Mouse (Mus musculus) erythroblast, embryonic 14.5 days (primary cell): ENCODE measurements around the gene Xrcc6. TPM values are rescaled to one million over a fixed set of nuclear protein-coding genes. Genes with fewer than 3 reads are reported as not detected.

Experiments
- H3K27me3 ChIP-seq: 2 replicates; pipeline ENCODE4 v1.6.1; 2012; ENCODE audit warnings: inconsistent platforms; ENCODE audit not compliant: control insufficient read depth
- H3K36me3 ChIP-seq: 2 replicates; pipeline ENCODE4 v1.6.1; 2012; ENCODE audit warnings: mild to moderate bottlenecking, inconsistent platforms; ENCODE audit not compliant: control insufficient read depth
- H3K4me1 ChIP-seq: 2 replicates; pipeline ENCODE4 v1.6.1; 2012; ENCODE audit warnings: inconsistent platforms; ENCODE audit not compliant: control insufficient read depth
- H3K4me3 ChIP-seq: replicated peaks from 2 replicates; pipeline ENCODE3; 2012; ENCODE audit warnings: moderate library complexity, mild to moderate bottlenecking, inconsistent platforms
- H3K9me3 ChIP-seq: 2 replicates; pipeline ENCODE4 v1.6.1; 2012; ENCODE audit warnings: low read length, inconsistent platforms, mixed read lengths; ENCODE audit not compliant: control insufficient read depth
- GATA1 ChIP-seq: IDR thresholded peaks from 2 replicates; pipeline ENCODE4 v1.6.1; 2012; ENCODE audit warnings: low read length, inconsistent platforms, mixed read lengths
- TAL1 ChIP-seq: IDR thresholded peaks from 3 replicates; pipeline ENCODE4 v1.6.1; 2012; ENCODE audit warnings: low read length, inconsistent platforms, mixed read lengths
- polyA plus RNA-seq: library from polyadenylated mRNA; stranded (reverse); fragments of >175 nt; gene quantifications from 2 replicates; pipeline ENCODE4 v1.2.3, GENCODE M21; 2012

Gene Xrcc6
- polyA plus RNA-seq, 1 experiment: 1.2 TPM

DNA sequence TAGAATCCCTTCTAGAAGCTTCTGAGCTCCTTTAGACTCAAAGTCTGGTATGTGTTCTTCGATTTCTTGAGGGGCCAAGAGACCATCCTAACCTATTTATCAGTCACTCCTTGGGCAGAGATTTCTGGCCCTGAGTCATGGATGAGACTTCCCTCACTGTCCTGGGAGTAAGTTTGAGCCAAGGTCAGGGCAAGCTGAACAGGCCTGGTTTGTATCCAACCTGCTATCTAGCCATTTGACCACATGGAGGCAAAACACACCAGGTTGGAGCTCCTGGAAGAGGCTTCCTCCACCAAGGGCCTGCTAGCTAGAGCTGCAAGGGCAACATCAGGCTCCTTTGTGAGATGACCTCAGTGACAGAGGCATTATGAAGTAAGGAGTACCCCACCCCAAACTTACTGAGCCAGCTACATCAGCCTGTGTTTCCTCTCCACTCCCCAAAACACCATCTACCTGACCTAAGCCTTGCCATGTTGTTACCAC lies 71.1 kb downstream of the Xrcc6 start, which contains the start of gene 4930407I10Rik:
Gene 4930407I10Rik, plus strand, starts transcription at position 433 of the 483 bp plus-strand sequence.
- H3K9me3 ChIP-seq: no peaks in the 10 kb centered on the region
- no peak within 1 kb of the TSS for H3K4me3 ChIP-seq
- peaks cover 43% of the 10 kb centered on the region for H3K27me3 ChIP-seq
- no peak for TF ChIP-seq TAL1
- no peak for TF ChIP-seq GATA1
- H3K36me3 ChIP-seq: no peaks in the 10 kb centered on the region
- H3K4me1 ChIP-seq: no peaks in the 10 kb centered on the region

DNA sequence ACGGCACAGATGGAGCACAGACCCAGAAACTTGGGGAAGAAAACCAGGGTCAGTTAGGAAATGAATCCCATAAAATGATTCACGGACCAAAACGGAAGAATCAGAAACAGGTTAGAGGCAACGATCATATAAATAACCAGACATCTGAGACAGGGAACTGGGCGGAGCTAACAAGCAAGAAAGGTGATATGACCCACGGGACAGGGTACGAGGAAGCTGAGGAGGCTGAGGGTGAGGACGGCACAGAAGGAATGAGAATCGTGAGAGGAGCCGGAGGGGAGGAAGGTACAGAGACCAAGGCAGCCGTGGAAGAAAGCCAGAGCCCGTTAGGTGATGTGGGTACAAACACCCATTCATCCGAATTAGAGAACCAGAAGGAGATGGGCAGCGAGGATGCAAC lies 76.3 kb downstream of the Xrcc6 start:
- H3K27me3 ChIP-seq: peaks cover 64% of the 10 kb centered on the region
- H3K4me3 ChIP-seq: no peak overlapping the region
- no peaks in the 10 kb centered on the region for H3K9me3 ChIP-seq
- H3K36me3 ChIP-seq: no peaks in the 10 kb centered on the region
- TF ChIP-seq TAL1: no peak
- no peak for TF ChIP-seq GATA1
- H3K4me1 ChIP-seq: no peaks in the 10 kb centered on the region

DNA sequence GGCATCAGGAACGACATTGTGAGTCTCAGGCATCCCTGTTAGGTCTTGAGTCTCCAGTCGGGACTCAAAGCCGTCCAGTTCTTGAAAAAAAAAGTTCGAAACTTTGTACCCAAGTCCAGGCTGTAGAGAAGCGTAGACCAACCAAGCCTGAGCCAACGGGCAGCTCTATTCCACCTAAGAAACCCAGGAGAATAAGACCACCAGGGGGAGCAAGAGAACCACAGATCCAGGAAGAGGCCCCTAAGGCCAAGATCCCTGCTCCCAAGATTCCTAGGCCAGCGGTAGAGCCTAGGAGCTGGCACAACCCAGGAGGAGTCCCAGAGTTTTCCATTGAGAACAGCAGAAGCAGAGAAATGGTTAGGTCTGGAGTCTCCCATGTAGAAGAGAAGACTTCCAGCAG lies 77.9 kb downstream of the Xrcc6 start:
- TF ChIP-seq GATA1 (no peak), TAL1 (no peak)
- Histone ChIP-seq H3K4me3 (no peak overlapping the region), H3K36me3 (no peaks in the 10 kb centered on the region), H3K27me3 (peaks cover 66% of the 10 kb centered on the region), H3K9me3 (peaks cover 6% of the 10 kb centered on the region; the same call in 1 of the 2 replicates), H3K4me1 (no peaks in the 10 kb centered on the region; the same call in 1 of the 2 replicates)

DNA sequence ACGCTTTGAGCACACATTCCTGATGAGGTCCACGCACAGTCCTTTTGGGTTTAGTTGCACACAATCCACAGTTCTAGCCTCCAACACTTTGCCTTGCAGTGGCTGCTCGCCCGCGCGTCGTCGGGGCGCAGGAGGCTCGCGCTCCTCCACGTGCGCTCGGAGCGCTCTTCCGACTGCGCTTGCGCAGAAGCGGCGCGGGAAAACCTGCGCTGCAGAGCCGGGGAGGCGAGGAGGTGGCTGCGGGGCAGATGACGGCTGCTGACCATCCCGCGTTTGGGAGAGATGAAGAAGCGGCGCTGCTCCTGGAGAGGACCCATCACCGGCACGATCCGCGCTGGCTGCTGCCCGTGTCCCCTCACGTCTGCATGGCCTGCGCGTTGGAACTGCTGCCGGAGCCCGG lies 82.3 kb downstream of the Xrcc6 start, which contains the start of gene Mei1:
Gene Mei1, plus strand, starts transcription at position 99 of the 400 bp plus-strand sequence.
- H3K4me3 ChIP-seq: no peak within 1 kb of the TSS
- no peaks in the 10 kb centered on the region; the same call in 1 of the 2 replicates for H3K4me1 ChIP-seq
- peaks cover 40% of the 10 kb centered on the region for H3K27me3 ChIP-seq
- TF ChIP-seq GATA1: no peak
- no peak for TF ChIP-seq TAL1
- H3K36me3 ChIP-seq: no peaks in the 10 kb centered on the region
- H3K9me3 ChIP-seq: peaks cover 6% of the 10 kb centered on the region; the same call in 1 of the 2 replicates

DNA sequence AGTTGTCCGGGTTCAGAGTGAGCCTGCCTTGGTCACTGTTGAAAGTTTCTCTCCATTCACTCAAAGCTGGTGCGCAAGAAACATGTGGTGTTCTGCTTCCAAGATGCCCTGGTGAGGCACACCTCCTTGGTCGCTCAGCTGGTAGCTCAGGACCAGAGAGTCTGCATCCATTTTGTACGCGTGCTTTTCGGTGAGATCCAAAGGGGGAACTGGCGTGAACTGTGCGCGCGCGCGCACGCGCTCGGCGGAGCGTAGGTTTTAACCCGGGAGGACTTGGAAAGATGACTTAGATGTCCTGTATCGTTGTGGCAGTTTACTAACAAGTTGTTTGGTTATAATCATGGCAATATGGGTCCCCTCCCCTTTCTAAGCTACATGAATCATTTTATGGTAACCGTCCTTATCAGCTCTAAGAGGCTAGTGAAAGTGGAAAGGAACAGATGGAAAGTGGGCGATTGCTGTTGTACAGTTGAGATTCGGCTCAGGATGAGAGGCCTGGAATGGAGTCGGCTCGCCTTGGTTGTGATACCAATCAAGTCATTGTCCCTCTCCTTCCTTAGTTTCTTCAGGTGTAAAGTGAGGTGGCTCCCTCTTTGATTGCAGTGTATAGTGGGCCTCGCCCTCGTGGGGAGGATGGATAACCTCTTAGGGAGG lies 84.3 kb downstream of the Xrcc6 start:
- TF ChIP-seq GATA1 (no peak), TAL1 (no peak)

DNA sequence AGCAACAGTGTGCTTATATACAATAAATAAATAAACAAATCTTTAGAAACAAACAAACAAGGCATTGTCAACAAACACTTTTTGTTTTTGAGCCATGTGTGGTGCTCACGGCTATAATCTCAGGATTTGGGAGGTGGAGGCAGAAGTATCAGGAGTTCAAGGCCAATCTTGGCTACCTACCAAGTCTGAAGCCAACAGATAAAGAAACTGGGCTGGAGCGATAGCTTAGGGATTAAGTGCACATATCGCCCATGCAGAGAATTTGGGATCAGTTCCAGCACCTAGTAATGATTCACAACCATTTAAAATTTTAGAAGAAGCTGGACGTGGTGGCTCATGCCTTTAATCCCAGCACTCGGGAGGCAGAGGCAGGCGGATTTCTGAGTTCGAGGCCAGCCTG lies 85.9 kb downstream of the Xrcc6 start:
- H3K27me3 ChIP-seq: peaks cover 32% of the 10 kb centered on the region
- TF ChIP-seq TAL1 (no peak), GATA1 (no peak)

More for the DNA sequence above, 84.3 kb downstream of the Xrcc6 start:
- Histone ChIP-seq H3K9me3 (peaks cover 6% of the 10 kb centered on the region; the same call in 1 of the 2 replicates), H3K36me3 (no peaks in the 10 kb centered on the region), H3K4me3 (no peak overlapping the region), H3K27me3 (peaks cover 37% of the 10 kb centered on the region), H3K4me1 (no peaks in the 10 kb centered on the region; the same call in 1 of the 2 replicates)

DNA sequence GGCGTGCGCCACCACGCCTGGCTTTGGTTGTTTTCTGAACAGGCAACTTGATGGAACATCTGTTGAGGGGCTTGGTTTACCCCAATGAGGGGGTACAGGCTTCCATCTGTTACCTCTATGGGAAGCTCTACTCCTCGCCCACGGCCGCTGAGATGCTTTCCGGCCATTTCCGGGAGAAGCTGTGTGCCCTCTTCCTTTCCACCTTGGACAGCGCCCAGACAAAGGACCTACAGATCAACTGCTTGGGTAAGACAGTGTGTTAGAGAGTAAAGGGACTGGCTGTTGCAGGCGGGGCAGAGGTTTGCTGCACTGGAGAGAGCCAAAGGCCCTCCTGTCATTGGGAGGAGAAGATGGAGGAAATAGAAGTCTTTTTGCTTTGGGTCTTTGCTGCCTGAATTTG lies 92.2 kb downstream of the Xrcc6 start:
- TF ChIP-seq GATA1 (no peak), TAL1 (no peak)
- Histone ChIP-seq H3K4me1 (no peaks in the 10 kb centered on the region), H3K4me3 (no peak overlapping the region), H3K27me3 (peaks cover 9% of the 10 kb centered on the region; the same call in 1 of the 2 replicates), H3K9me3 (no peaks in the 10 kb centered on the region), H3K36me3 (no peaks in the 10 kb centered on the region)

More for the DNA sequence above, 85.9 kb downstream of the Xrcc6 start:
- H3K4me3 ChIP-seq: no peak overlapping the region
- no peaks in the 10 kb centered on the region for H3K36me3 ChIP-seq
- no peaks in the 10 kb centered on the region; the same call in 1 of the 2 replicates for H3K4me1 ChIP-seq
- peaks cover 6% of the 10 kb centered on the region; the same call in 1 of the 2 replicates for H3K9me3 ChIP-seq

DNA sequence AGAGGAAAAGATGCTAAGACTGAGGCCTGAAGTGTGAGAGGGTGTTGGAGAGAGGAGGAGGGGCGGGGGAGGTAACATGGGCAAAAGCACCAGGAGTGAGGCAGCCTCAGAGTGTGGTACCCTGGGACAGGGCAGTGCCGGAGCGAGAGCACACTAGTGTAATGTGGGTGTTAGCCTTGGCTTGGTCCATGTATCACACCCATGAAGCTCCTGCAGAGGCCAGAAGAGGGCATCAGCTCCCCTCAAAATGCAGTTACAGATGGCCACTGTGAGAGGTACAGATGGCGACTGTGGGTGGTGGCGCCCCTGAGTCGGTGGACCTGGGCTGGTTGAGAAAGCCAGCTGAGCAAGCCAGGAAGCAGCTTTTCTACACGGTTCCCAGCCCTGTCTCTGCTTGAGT lies 93.5 kb downstream of the Xrcc6 start:
- TF ChIP-seq TAL1 (no peak), GATA1 (no peak)
- Histone ChIP-seq H3K36me3 (no peaks in the 10 kb centered on the region), H3K4me3 (no peak overlapping the region), H3K27me3 (0 out of 2 replicates have a peak, but pooled peaks cover 7% of the 10 kb centered on the region), H3K9me3 (no peaks in the 10 kb centered on the region), H3K4me1 (no peaks in the 10 kb centered on the region)

DNA sequence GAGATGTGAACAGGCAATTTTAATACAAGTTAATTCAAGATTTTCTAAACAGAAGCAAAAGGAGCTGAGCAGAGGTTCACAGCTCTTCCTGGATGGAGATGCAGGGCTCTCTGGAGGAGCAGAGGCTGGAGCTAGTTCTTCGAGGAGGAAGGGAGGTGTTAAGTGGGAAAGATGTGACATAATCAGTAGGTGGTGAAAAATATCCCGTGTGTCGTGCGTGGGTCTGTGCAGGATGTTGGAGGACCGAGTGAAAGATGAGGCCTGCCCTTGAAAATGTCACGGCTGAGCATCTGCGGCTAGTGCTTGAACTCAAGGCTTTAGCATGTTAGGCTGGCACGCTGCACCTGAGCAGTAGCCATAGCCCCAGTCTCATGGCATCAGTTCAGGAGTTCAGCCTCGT lies 98.0 kb downstream of the Xrcc6 start:
- Histone ChIP-seq H3K9me3 (no peaks in the 10 kb centered on the region), H3K4me1 (no peaks in the 10 kb centered on the region), H3K27me3 (peaks cover 16% of the 10 kb centered on the region), H3K36me3 (no peaks in the 10 kb centered on the region), H3K4me3 (no peak overlapping the region)
- TF ChIP-seq GATA1 (no peak), TAL1 (no peak)

DNA sequence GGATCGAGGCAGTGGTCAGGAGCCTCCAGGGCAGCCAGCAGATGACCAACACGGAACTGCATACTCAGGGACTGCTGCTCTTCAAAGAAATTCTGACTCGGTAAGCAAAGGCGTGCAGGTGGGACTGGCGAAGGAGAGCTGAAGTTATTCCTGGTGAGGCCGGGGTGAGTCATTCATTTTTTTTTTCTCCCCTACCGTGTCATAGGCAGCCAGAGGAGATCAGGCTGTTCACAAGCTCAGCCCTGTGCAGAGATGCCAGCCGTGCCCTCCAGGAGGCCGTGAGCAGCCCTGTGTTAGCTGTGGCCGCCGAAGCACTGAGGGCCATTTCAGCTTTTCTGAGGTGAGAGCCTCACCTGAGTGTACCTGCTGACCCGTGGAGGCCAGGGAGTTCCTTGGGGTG lies 98.5 kb downstream of the Xrcc6 start:
- Histone ChIP-seq H3K9me3 (no peaks in the 10 kb centered on the region), H3K36me3 (no peaks in the 10 kb centered on the region), H3K27me3 (peaks cover 16% of the 10 kb centered on the region), H3K4me1 (no peaks in the 10 kb centered on the region), H3K4me3 (no peak overlapping the region)
- no peak for TF ChIP-seq GATA1
- TF ChIP-seq TAL1: no peak
